Mouse (Mus musculus): Measurements from ENCODE around the gene Hrasls.

DNA sequence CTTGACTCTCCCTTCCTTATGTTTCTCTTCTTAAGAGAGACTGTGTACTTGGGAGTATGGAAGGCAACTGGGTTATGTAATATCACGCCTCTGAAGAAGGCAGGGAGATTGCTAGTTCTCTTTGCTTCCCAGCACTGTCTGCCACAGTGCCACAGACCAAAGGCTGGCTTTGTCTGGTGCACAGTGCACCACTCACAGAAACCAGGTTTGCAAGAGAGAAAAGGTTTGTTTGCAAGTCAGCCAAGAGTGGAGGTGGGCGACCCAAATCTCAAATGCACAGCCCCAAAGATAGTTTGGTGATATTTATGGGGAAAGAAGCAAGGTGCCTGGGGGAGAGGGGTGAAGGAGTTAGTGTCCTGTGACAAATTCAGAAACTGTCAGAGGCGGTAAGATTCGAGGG lies 47.2 kb upstream of the Hrasls start:
- TF ChIP-seq POLR2A (IDR thresholded peaks at IDR 0.05; ENCODE audit: control insufficient read depth, low read depth, low read length): no peak
- TF ChIP-seq CTCF (IDR thresholded peaks at IDR 0.05; ENCODE audit: control insufficient read depth, insufficient read depth, insufficient replicate concordance, low read depth, low read length): no peak
